Mouse (Mus musculus) embryonic facial prominence, embryonic 14.5 days (tissue): ENCODE measurements around the gene Asb18. TPM values are rescaled to one million over a fixed set of nuclear protein-coding genes. Genes with fewer than 3 reads are reported as not detected.

Source experiments
- polyA plus RNA-seq: library from polyadenylated mRNA; unstranded; fragments of >200 nt; fragmentation: Nextera tagmentation; extraction: Ambion mirVana; gene quantifications from 2 replicates; pipeline ENCODE4 v1.2.1, GENCODE M21; 2014

The Asb18 gene
- polyA plus RNA-seq, 1 experiment from 2014 or later, result 0.31 TPM

Other genes with a start within 250 kb of the Asb18 start
- gene Gbx2, start 83.5 kb downstream of the Asb18 start, polyA plus RNA-seq, result 0.18 and 0.39 TPM in 2 replicates
- 0.73 and 1.8 TPM in 2 replicates for gene Iqca, start 138.7 kb upstream of the Asb18 start, polyA plus RNA-seq
- 27.0 and 32.2 TPM in 2 replicates for gene Ackr3, start 189.3 kb upstream of the Asb18 start, polyA plus RNA-seq